Mouse (Mus musculus) B cell, adult 62 days (primary cell): Measurements from ENCODE around the gene Best2. TPM values are rescaled to one million over a fixed set of nuclear protein-coding genes. Genes with fewer than 3 reads are reported as not detected.

ENCODE experiments used
- total RNA-seq: library from RNA; stranded (reverse); gene quantifications from 4 replicates; pipeline ENCODE4 v1.2.4, GENCODE M21; 2023

The Best2 gene
- not detected in 4 replicates for total RNA-seq

GRCm38 (mm10) chr8:85014431-85014830, at the start of gene Best2:
Best2 (minus strand) TSS chr8:85014531.

GRCm38 (mm10) chr8:85059879-85060616, 45.7 kb upstream of the Best2 start, which contains the start of gene Fbxw9:
Fbxw9 (plus strand) TSS chr8:85060055.

GRCm38 (mm10) chr8:85036718-85037365, 22.5 kb upstream of the Best2 start, which contains the start of gene Tnpo2:
Tnpo2 (plus strand) TSS chr8:85036915.

GRCm38 (mm10) chr8:85026670-85027515, 12.6 kb upstream of the Best2 start, which contains the start of gene Trir:
Trir (plus strand) TSS chr8:85026823.

GRCm38 (mm10) chr8:85025098-85025932, 11.0 kb upstream of the Best2 start, which contains the start of gene Asna1:
Asna1 (minus strand) TSS chr8:85025281.

GRCm38 (mm10) chr8:84990349-84990748, 24.0 kb downstream of the Best2 start, which contains the start of gene Hook2:
Hook2 (plus strand) TSS chr8:84990603.

GRCm38 (mm10) chr8:84978248-84978940, 35.9 kb downstream of the Best2 start, which contains the start of gene Junb:
Junb (minus strand) TSS chr8:84978718.

GRCm38 (mm10) chr8:84969241-84970134, 44.8 kb downstream of the Best2 start, which contains the start of the genes Gm49661, Prdx2 and Rnaseh2a:
Gm49661 (minus strand) TSS chr8:84969433.
Prdx2 (plus strand) TSS chr8:84969587.
Rnaseh2a (minus strand) TSS chr8:84969767.

Other genes starting within 250 kb of the Best2 start
- 0.97 to 3.7 TPM (median 2.8 TPM) in 4 replicates for gene Nfix, start 214.2 kb downstream of the Best2 start, total RNA-seq
- 1.4 to 2.6 TPM (median 2.4 TPM) in 4 replicates for gene Dand5, start 191.7 kb downstream of the Best2 start, total RNA-seq
- 10.7 to 13.2 TPM (median 12.1 TPM) in 4 replicates for gene Gadd45gip1, start 183.0 kb downstream of the Best2 start, total RNA-seq
- 53.8 to 68.0 TPM (median 60.0 TPM) in 4 replicates for gene Rad23a, start 173.9 kb downstream of the Best2 start, total RNA-seq
- gene Calr, start 167.6 kb downstream of the Best2 start, total RNA-seq = 520 to 585 TPM (median 529 TPM) in 4 replicates
- 60.9 to 68.8 TPM (median 65.9 TPM) in 4 replicates for gene Farsa, start 157.5 kb downstream of the Best2 start, total RNA-seq
- gene Syce2, start 142.4 kb downstream of the Best2 start, total RNA-seq = 5.7 to 9.3 TPM (median 8.5 TPM) in 4 replicates
- 19.0 to 33.9 TPM (median 24.8 TPM) in 4 replicates for gene Gcdh, start 120.6 kb downstream of the Best2 start, total RNA-seq
- 0.39 TPM in 1 of 4 replicates, not detected in the others for gene Klf1, start 112.6 kb downstream of the Best2 start, total RNA-seq
- gene Dnase2a, start 106.0 kb downstream of the Best2 start, total RNA-seq = 56.5 to 67.9 TPM (median 65.7 TPM) in 4 replicates
- 0.18 to 0.44 TPM (median 0.31 TPM) in 4 replicates for gene Mast1, start 77.2 kb downstream of the Best2 start, total RNA-seq
- gene Rtbdn, start 67.5 kb downstream of the Best2 start, total RNA-seq = not detected in 4 replicates
- gene Gm49661, start 45.1 kb downstream of the Best2 start, total RNA-seq = 3.3 TPM in 1 of 4 replicates, not detected in the others
- gene Prdx2, start 44.9 kb downstream of the Best2 start, total RNA-seq = 55.0 to 57.2 TPM (median 55.6 TPM) in 4 replicates
- gene Rnaseh2a, start 44.8 kb downstream of the Best2 start, total RNA-seq = 24.0 to 35.1 TPM (median 26.0 TPM) in 4 replicates
- gene Junb, start 35.8 kb downstream of the Best2 start, total RNA-seq = 1,593 to 1,983 TPM (median 1,752 TPM) in 4 replicates
- 6.7 to 9.1 TPM (median 8.3 TPM) in 4 replicates for gene Hook2, start 23.9 kb downstream of the Best2 start, total RNA-seq
- 80.7 to 99.0 TPM (median 92.9 TPM) in 4 replicates for gene Asna1, start 10.8 kb upstream of the Best2 start, total RNA-seq
- gene Trir, start 12.3 kb upstream of the Best2 start, total RNA-seq = 194 to 214 TPM (median 210 TPM) in 4 replicates
- gene Tnpo2, start 22.4 kb upstream of the Best2 start, total RNA-seq = 44.5 to 50.5 TPM (median 46.9 TPM) in 4 replicates
- 12.9 to 16.5 TPM (median 14.4 TPM) in 4 replicates for gene Fbxw9, start 45.5 kb upstream of the Best2 start, total RNA-seq
- not detected in 4 replicates for gene Gm5741, start 53.5 kb upstream of the Best2 start, total RNA-seq
- gene Dhps, start 57.2 kb upstream of the Best2 start, total RNA-seq = 123 to 148 TPM (median 135 TPM) in 4 replicates
- 43.4 to 52.3 TPM (median 47.1 TPM) in 4 replicates for gene Wdr83os, start 66.2 kb upstream of the Best2 start, total RNA-seq
- 11.1 to 22.3 TPM (median 15.6 TPM) in 4 replicates for gene Wdr83, start 66.8 kb upstream of the Best2 start, total RNA-seq
- 152 to 159 TPM (median 155 TPM) in 4 replicates for gene Man2b1, start 68.7 kb upstream of the Best2 start, total RNA-seq
- not detected in 4 replicates for gene Zfp791, start 108.6 kb upstream of the Best2 start, total RNA-seq
- not detected in 4 replicates for gene Cks1brt, start 137.4 kb upstream of the Best2 start, total RNA-seq
- not detected in 4 replicates for gene Olfr371, start 211.5 kb upstream of the Best2 start, total RNA-seq